Mouse (Mus musculus): ENCODE measurements around the gene Olfr1.

Olfr1 gene

DNA sequence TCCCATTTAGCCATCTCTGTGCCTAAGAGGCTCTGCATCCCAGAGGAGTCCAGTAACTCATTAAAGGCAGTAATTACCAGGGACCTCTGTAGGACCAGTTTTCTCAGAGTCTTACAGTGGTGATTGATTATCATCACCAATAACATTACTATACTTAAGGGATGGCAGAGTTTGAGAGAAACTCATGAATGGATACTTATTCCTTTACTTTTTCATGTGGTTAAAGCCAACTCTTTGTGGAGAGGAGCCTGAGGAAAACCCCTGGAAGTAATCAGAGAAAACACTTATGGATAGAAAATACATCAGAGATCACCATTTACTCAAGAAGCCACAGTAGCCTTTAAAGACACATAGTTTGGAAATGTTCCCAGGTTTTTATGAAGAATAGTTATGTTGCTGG, at the start of gene Olfr1:
Gene Olfr1 (minus strand): TSS at position 101 of the 400 bp plus-strand sequence.
- no peak for DNase-seq (ENCODE audit: low spot score in 2 of 2)

GRCm38 (mm10) chr11:73428377-73428776, 29.0 kb upstream of the Olfr1 start, which contains the start of gene Olfr378:
TSS of gene Olfr378 (minus strand) at chr11:73428477.
- DNase-seq (ENCODE audit: low spot score in 2 of 2) = no peak

DNA sequence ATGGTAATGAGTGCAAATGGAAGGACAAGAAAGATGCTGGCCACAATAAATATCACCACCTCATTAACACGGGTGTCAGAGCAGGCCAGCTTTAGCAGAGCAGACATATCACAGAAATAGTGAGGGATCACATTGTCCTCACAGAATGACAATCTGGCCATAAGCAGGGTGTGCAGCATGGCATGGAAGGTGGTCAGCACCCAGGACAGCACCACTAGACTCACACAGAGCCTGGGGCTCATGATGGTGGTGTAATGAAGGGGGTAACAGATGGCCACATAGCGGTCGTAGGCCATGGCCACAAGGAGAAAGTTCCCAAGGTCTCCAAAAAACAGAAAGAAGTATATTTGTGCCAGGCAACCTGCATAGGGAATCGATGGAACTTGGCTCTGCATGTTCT, 4.0 kb downstream of the Olfr1 start:
- no peak for DNase-seq (ENCODE audit: low spot score in 2 of 2)

- no peak for DNase-seq (ENCODE audit: low spot score in 2 of 2)
Measured at GRCm38 (mm10) chr11:73370946-73371345, 28.5 kb downstream of the Olfr1 start, which contains the start of gene Olfr376. TSS of gene Olfr376 (plus strand) at chr11:73371246.

- no peak for DNase-seq (ENCODE audit: low spot score in 2 of 2)
Measured at GRCm38 (mm10) chr11:73350483-73350882, 48.9 kb downstream of the Olfr1 start, which contains the start of gene Olfr20. TSS of gene Olfr20 (plus strand) at chr11:73350783.

Measured in left cerebral cortex, adult 9 months (tissue).